25 mouse cellular contexts compared by ENCODE assay signal in genomic region chr13:93636561-93636960, GRCm38 (mm10). TPM values are rescaled to one million over a fixed set of nuclear protein-coding genes. Genes with fewer than 3 reads are reported as not detected.
DNase-seq lines count a peak whose midpoint lies in the region; ATAC-seq and TF ChIP-seq lines count a peak whose summit lies in the region.
"Had no signal": no experiment of that assay in that cellular context is flagged by ENCODE, and none has a peak within 500 bp of the region (broad histone marks: within the 10 kb centered on the region; RNA-seq: fewer than 3 reads in every experiment).

No protein-coding gene starts in this region.

- H3K9ac ChIP-seq in liver, embryonic 13.5 days, result peak overlapping the region; percentile 28; the same call in 1 of the 2 replicates
- H3K9ac ChIP-seq: forebrain, postnatal 0 days; limb, embryonic 13.5 days; neural tube, embryonic 12.5 days had no signal

- no peaks in the 10 kb centered on the region for H3K4me1 ChIP-seq in liver, embryonic 13.5 days (replicated peaks)
- H3K4me1 ChIP-seq: limb, embryonic 13.5 days; neural tube, embryonic 12.5 days had no signal

- peak; percentile 29 for DNase-seq in left cerebral cortex, postnatal 4 days
- DNase-seq in left cerebral cortex, adult 18-20 months (ENCODE audit: low spot score in 2 of 2), result no peak
- peak; percentile 57 for DNase-seq in cerebellum, adult 9-11 months
- DNase-seq in liver, embryonic 13.5 days, result no peak
- DNase-seq in layer of hippocampus, adult 2 months (ENCODE audit: low spot score in 2 of 2), result no peak
- no peak for DNase-seq in right cerebral cortex, postnatal 10 days (ENCODE audit: low spot score in 2 of 2)
- no peak for DNase-seq in kidney, postnatal 25 days
- DNase-seq: embryo, embryonic 11 days; forebrain, postnatal 0 days; gastrocnemius, postnatal 36 days; kidney, adult 2 months; kidney, postnatal 10 days; layer of hippocampus, adult 9-11 months; right cerebral cortex, adult 18-20 months; thymus, postnatal 25 days had no signal

- no peak for TF ChIP-seq CTCF in layer of hippocampus, adult 2 months (conservative IDR thresholded peaks at IDR 0.05)

- H3K4me3 ChIP-seq in liver, embryonic 13.5 days (replicated peaks), result peak overlapping the region; percentile 26
- H3K4me3 ChIP-seq in layer of hippocampus, adult 2 months, result no peak overlapping the region
- H3K4me3 ChIP-seq: forebrain, embryonic 10.5 days; heart, embryonic 10.5 days; hindbrain, embryonic 10.5 days; limb, embryonic 13.5 days; neural tube, embryonic 12.5 days had no signal

- peak overlapping the region; percentile 43 for H3K4me2 ChIP-seq in liver, embryonic 13.5 days
- H3K4me2 ChIP-seq: limb, embryonic 13.5 days; midbrain, embryonic 11.5 days; neural tube, embryonic 12.5 days had no signal

- no peaks in the 10 kb centered on the region for H3K27me3 ChIP-seq in liver, embryonic 13.5 days
- H3K27me3 ChIP-seq: limb, embryonic 13.5 days; neural tube, embryonic 12.5 days had no signal

- H3K9me3 ChIP-seq in liver, embryonic 13.5 days (replicated peaks), result no peaks in the 10 kb centered on the region
- H3K9me3 ChIP-seq: forebrain, embryonic 10.5 days; heart, embryonic 10.5 days; hindbrain, embryonic 10.5 days; limb, embryonic 13.5 days; neural tube, embryonic 12.5 days had no signal

- 48% methylated on average over 1 of the region's 1 CpGs for WGBS in liver, embryonic 13.5 days (ENCODE audit: insufficient replicate concordance)

- H3K36me3 ChIP-seq in liver, embryonic 13.5 days, result no peaks in the 10 kb centered on the region
- H3K36me3 ChIP-seq: forebrain, embryonic 10.5 days; heart, embryonic 10.5 days; hindbrain, embryonic 10.5 days; limb, embryonic 13.5 days; neural tube, embryonic 12.5 days had no signal

- H3K27ac ChIP-seq in liver, embryonic 13.5 days, result peak overlapping the region; percentile 74
- H3K27ac ChIP-seq in layer of hippocampus, adult 2 months, result no peak overlapping the region
- H3K27ac ChIP-seq: forebrain, embryonic 10.5 days; hindbrain, embryonic 10.5 days; limb, embryonic 13.5 days; neural tube, embryonic 12.5 days had no signal

- intact Hi-C loops in left cerebral cortex, postnatal 4 days (cut with DNase I), result no loop called here

- ATAC-seq in liver, embryonic 13.5 days (ENCODE audit: low read depth), result no peak
- ATAC-seq: forebrain, postnatal 0 days had no signal

RNA-seq across cellular contexts. Expression of gene Bhmt, which starts 1.2 kb away (rescaled TPM):
- total RNA-seq in left cerebral cortex, postnatal 4 days (2021), result not detected
- not detected for total RNA-seq in left cerebral cortex, adult 18-20 months (2021)
- polyA plus RNA-seq in liver, embryonic 13.5 days (2015; fragmentation: Nextera tagmentation; extraction: Ambion mirVana), result 42.8 and 52.7 TPM in 2 replicates
- total RNA-seq in layer of hippocampus, adult 2 months (2021), result not detected
- total RNA-seq: forebrain, postnatal 0 days; gastrocnemius, postnatal 36 days; monocyte, adult 5-6 weeks had no signal
- polyA plus RNA-seq: embryonic facial prominence, embryonic 14.5 days; forebrain, embryonic 10.5 days; limb, embryonic 13.5 days; midbrain, embryonic 11.5 days; neural tube, embryonic 12.5 days had no signal

RNA-seq across cellular contexts. Expression of gene Bhmt2, which starts 37.5 kb away (rescaled TPM):
- under 1 TPM in 1 of 2 experiments, not detected in 1; 0.20 TPM for total RNA-seq in left cerebral cortex, postnatal 4 days (2021)
- total RNA-seq in left cerebral cortex, adult 18-20 months (2021), result under 1 TPM; 0.23 to 0.40 TPM
- polyA plus RNA-seq in liver, embryonic 13.5 days (2015; fragmentation: Nextera tagmentation; extraction: Ambion mirVana), result 19.0 and 21.9 TPM in 2 replicates
- under 1 TPM; 0.37 to 0.49 TPM for total RNA-seq in layer of hippocampus, adult 2 months (2021)
- total RNA-seq: gastrocnemius, postnatal 36 days; monocyte, adult 5-6 weeks had no signal
- polyA plus RNA-seq: embryonic facial prominence, embryonic 14.5 days; forebrain, postnatal 0 days; heart, postnatal 0 days; midbrain, embryonic 11.5 days; neural tube, embryonic 12.5 days had no signal

RNA-seq across cellular contexts. Expression of gene Dmgdh, which starts 37.7 kb away (rescaled TPM):
- total RNA-seq in left cerebral cortex, postnatal 4 days (2021), result under 1 TPM; 0.83 to 0.86 TPM
- total RNA-seq in left cerebral cortex, adult 18-20 months (2021), result under 1 TPM; 0.58 to 0.59 TPM
- 10.1 and 12.5 TPM in 2 replicates for polyA plus RNA-seq in liver, embryonic 13.5 days (2015; fragmentation: Nextera tagmentation; extraction: Ambion mirVana)
- total RNA-seq in layer of hippocampus, adult 2 months (2021), result under 1 TPM; 0.12 to 0.28 TPM
- total RNA-seq: gastrocnemius, postnatal 36 days; monocyte, adult 5-6 weeks had no signal
- polyA plus RNA-seq: forebrain, embryonic 10.5 days; heart, postnatal 0 days; limb, embryonic 13.5 days; lung, embryonic 16.5 days; midbrain, embryonic 11.5 days had no signal

Comparison
In these comparisons a context has a peak if more than half of its experiments do, and no peak if none do; other contexts are left out.
1. DNase-seq: peak in left cerebral cortex, postnatal 4 days (single experiment) and cerebellum, adult 9-11 months (single experiment); none in left cerebral cortex, adult 18-20 months (0 of 2), liver, embryonic 13.5 days (single experiment), layer of hippocampus, adult 2 months (0 of 2), right cerebral cortex, postnatal 10 days (0 of 2) and kidney, postnatal 25 days (0 of 2).